Mouse (Mus musculus): ENCODE results near the gene Rrp9. TPM values are rescaled to one million over a fixed set of nuclear protein-coding genes. Genes with fewer than 3 reads are reported as not detected.

Rrp9 gene
- polyA plus RNA-seq, 1 experiment = 28.0 TPM

DNA sequence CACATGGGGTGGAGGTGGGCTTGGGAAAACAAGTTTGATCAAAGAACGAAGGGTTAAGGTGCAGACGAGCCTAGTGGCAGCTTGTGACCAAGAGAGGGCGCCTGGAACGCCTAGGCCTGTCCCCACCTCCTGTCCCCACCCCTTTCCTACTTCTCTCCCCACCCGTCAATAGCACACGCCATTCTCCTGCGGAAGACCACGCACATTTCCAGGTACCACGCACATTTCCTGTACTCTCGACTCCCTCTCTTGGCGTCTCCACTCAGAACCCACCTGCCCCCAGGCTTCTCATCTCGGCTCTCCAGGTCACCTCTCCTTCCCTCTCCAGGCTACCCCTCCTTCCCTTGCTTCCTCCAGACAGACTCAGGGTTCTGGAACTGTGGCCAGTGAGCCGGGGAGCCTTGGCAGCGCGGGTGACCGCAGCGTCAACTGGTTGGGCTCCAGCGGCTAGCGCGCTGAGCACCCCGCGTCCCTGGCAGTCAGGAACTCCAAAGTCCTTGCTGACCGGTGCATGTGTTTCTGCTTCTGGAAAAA is 27.2 kb upstream of the Rrp9 start:
- H3K27ac ChIP-seq (ENCODE audit: insufficient read depth, low read length) = peak overlapping the region; percentile 54
- H3K4me1 ChIP-seq (ENCODE audit: control insufficient read depth, insufficient read depth, low read length) = peaks cover 23% of the 10 kb centered on the region
- TF ChIP-seq POLR2A (IDR thresholded peaks at IDR 0.05; ENCODE audit: low read depth, low read length) (peak; percentile 85), CTCF (IDR thresholded peaks at IDR 0.05; ENCODE audit: borderline replicate concordance, insufficient read depth, low read length) (peak; percentile 76; the same call in 1 of the 2 replicates)
- H3K4me3 ChIP-seq (ENCODE audit: insufficient read depth, low read length) = peak overlapping the region; percentile 77

DNA sequence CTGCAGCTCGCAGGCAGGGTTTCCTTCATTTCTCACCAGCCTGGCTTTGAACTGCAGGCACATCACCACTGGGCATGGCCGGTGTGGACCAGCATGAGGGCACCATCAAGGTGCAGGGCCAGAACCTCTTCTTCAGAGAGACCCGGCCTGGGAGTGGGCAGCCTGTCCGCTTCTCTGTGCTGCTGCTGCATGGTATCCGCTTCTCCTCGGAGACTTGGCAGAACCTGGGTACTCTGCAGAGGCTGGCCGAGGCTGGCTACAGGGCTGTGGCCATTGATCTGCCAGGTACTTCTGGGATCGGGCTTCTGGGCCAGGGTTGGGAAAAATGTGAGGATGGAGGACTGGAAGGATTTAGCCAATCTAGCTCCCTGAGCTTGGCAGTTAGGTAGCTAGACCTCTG is 25.8 kb upstream of the Rrp9 start:
- Histone ChIP-seq H3K27ac (ENCODE audit: insufficient read depth, low read length) (no peak overlapping the region), H3K4me1 (ENCODE audit: control insufficient read depth, insufficient read depth, low read length) (peaks cover 23% of the 10 kb centered on the region), H3K4me3 (ENCODE audit: insufficient read depth, low read length) (no peak overlapping the region)
- no peak for TF ChIP-seq CTCF (IDR thresholded peaks at IDR 0.05; ENCODE audit: borderline replicate concordance, insufficient read depth, low read length)
- no peak for TF ChIP-seq POLR2A (IDR thresholded peaks at IDR 0.05; ENCODE audit: low read depth, low read length)

- no peak for TF ChIP-seq CTCF (IDR thresholded peaks at IDR 0.05; ENCODE audit: borderline replicate concordance, insufficient read depth, low read length)
- TF ChIP-seq POLR2A (IDR thresholded peaks at IDR 0.05; ENCODE audit: low read depth, low read length) = no peak
- H3K27ac ChIP-seq (ENCODE audit: insufficient read depth, low read length) = no peak overlapping the region
- peaks cover 23% of the 10 kb centered on the region for H3K4me1 ChIP-seq (ENCODE audit: control insufficient read depth, insufficient read depth, low read length)
- H3K4me3 ChIP-seq (ENCODE audit: insufficient read depth, low read length) = no peak overlapping the region
Measured at GRCm38 (mm10) chr9:106450661-106451060, 25.1 kb upstream of the Rrp9 start.

DNA sequence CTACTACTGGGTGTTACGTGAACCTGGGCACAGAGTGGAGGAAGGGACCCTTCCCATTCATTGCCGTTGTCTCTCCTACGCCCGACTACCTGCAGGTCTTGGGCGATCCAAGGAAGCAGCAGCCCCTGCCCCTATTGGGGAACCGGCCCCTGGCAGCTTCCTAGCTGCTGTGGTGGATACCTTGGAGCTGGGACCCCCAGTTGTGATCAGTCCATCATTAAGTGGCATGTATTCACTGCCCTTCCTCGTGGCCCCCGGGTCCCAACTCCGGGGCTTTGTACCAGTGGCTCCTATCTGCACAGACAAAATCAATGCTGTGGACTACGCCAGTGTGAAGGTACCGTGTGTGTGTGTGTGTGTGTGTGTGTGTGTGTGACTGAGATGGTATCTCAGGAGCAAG is 24.5 kb upstream of the Rrp9 start:
- Histone ChIP-seq H3K27ac (ENCODE audit: insufficient read depth, low read length) (no peak overlapping the region), H3K4me1 (ENCODE audit: control insufficient read depth, insufficient read depth, low read length) (peaks cover 23% of the 10 kb centered on the region), H3K4me3 (ENCODE audit: insufficient read depth, low read length) (no peak overlapping the region)
- no peak for TF ChIP-seq POLR2A (IDR thresholded peaks at IDR 0.05; ENCODE audit: low read depth, low read length)
- TF ChIP-seq CTCF (IDR thresholded peaks at IDR 0.05; ENCODE audit: borderline replicate concordance, insufficient read depth, low read length) = no peak

GRCm38 (mm10) chr9:106451899-106452298 is 23.9 kb upstream of the Rrp9 start:
- Histone ChIP-seq H3K27ac (ENCODE audit: insufficient read depth, low read length) (no peak overlapping the region), H3K4me3 (ENCODE audit: insufficient read depth, low read length) (no peak overlapping the region), H3K4me1 (ENCODE audit: control insufficient read depth, insufficient read depth, low read length) (peaks cover 23% of the 10 kb centered on the region)
- no peak for TF ChIP-seq POLR2A (IDR thresholded peaks at IDR 0.05; ENCODE audit: low read depth, low read length)
- TF ChIP-seq CTCF (IDR thresholded peaks at IDR 0.05; ENCODE audit: borderline replicate concordance, insufficient read depth, low read length) = no peak

- Histone ChIP-seq H3K4me1 (ENCODE audit: control insufficient read depth, insufficient read depth, low read length) (peaks cover 23% of the 10 kb centered on the region), H3K27ac (ENCODE audit: insufficient read depth, low read length) (no peak overlapping the region), H3K4me3 (ENCODE audit: insufficient read depth, low read length) (no peak overlapping the region)
- no peak for TF ChIP-seq POLR2A (IDR thresholded peaks at IDR 0.05; ENCODE audit: low read depth, low read length)
- no peak for TF ChIP-seq CTCF (IDR thresholded peaks at IDR 0.05; ENCODE audit: borderline replicate concordance, insufficient read depth, low read length)
Measured at GRCm38 (mm10) chr9:106452351-106452750, 23.4 kb upstream of the Rrp9 start.

- Histone ChIP-seq H3K4me3 (ENCODE audit: insufficient read depth, low read length) (peak overlapping the region; percentile 45; the same call in 1 of the 2 replicates), H3K27ac (ENCODE audit: insufficient read depth, low read length) (no peak overlapping the region), H3K4me1 (ENCODE audit: control insufficient read depth, insufficient read depth, low read length) (peaks cover 23% of the 10 kb centered on the region)
- TF ChIP-seq CTCF (IDR thresholded peaks at IDR 0.05; ENCODE audit: borderline replicate concordance, insufficient read depth, low read length) = no peak
- no peak for TF ChIP-seq POLR2A (IDR thresholded peaks at IDR 0.05; ENCODE audit: low read depth, low read length)
Measured at GRCm38 (mm10) chr9:106452821-106453220, 22.9 kb upstream of the Rrp9 start.

DNA sequence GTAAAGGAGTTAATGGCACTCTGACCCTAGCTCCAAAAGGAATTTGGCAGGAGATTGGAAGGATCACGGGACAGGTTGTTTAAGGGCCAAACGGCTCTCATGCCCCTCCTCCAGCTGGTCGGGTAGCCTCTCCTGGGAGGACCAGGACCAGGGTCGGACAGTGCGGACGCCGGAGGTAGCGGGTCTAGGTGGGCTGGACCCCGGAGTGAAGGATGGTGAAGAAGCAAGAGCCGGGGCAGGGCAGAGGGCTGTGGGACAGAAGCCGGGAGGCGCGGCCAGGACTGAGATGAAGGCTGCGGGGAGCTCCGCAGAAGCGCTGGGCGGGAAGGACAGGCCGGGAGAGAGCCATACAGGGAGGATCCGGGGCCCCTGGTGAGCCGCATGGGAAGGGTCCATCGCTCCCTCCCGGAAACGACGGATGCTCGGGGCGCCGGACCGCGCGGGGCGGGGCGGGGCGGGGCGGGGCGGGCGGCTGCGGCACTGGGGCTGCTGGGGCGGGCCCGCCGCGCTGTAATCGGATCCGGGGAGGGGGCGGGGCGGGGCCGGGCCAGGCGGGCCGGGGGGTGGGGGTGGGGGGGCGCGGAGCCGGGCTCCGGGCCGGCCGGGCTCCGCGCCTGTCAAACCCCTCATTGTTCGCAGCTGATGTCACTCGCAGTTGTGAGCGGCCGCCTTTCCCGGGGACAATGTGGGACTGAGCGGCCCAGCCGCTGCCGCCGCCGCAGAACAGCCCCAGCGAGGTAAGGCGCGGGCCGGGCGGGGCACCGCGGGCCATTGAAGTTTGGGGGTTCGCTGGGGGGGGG is 22.3 kb upstream of the Rrp9 start, which contains the start of gene Pcbp4:
Gene Pcbp4 (plus strand): TSS at position 21 of the 800 bp plus-strand sequence.
- Histone ChIP-seq H3K27ac (ENCODE audit: insufficient read depth, low read length) (peak within 1 kb of the TSS; percentile 79), H3K4me3 (ENCODE audit: insufficient read depth, low read length) (peak within 1 kb of the TSS; percentile 80), H3K4me1 (ENCODE audit: control insufficient read depth, insufficient read depth, low read length) (peaks cover 18% of the 10 kb centered on the region)
- TF ChIP-seq CTCF (IDR thresholded peaks at IDR 0.05; ENCODE audit: borderline replicate concordance, insufficient read depth, low read length) (no peak), POLR2A (IDR thresholded peaks at IDR 0.05; ENCODE audit: low read depth, low read length) (peak; percentile 52)

GRCm38 (mm10) chr9:106454071-106454761 is 21.5 kb upstream of the Rrp9 start:
- H3K4me3 ChIP-seq (ENCODE audit: insufficient read depth, low read length) = peak overlapping the region; percentile 80
- TF ChIP-seq POLR2A (IDR thresholded peaks at IDR 0.05; ENCODE audit: low read depth, low read length) (peak; percentile 60), CTCF (IDR thresholded peaks at IDR 0.05; ENCODE audit: borderline replicate concordance, insufficient read depth, low read length) (no peak)
- H3K27ac ChIP-seq (ENCODE audit: insufficient read depth, low read length) = peak overlapping the region; percentile 62
- H3K4me1 ChIP-seq (ENCODE audit: control insufficient read depth, insufficient read depth, low read length) = peaks cover 18% of the 10 kb centered on the region
